Mouse (Mus musculus) stomach, embryonic 14.5 days (tissue): ENCODE measurements around the gene Tmprss11e. TPM values are rescaled to one million over a fixed set of nuclear protein-coding genes. Genes with fewer than 3 reads are reported as not detected.

Experiments
- ATAC-seq: fragments of 200-750 bp; cut with Nextera tagmentation; 2 replicates; pipeline ENCODE4 v1.8.0; 2017; ENCODE audit warnings: low read depth, moderate TSS enrichment; ENCODE audit not compliant: insufficient number of reproducible peaks, insufficient read depth, low FRiP score
- H3K27ac ChIP-seq: fragments of 300-500 bp; sonication (generic); 2 replicates; pipeline ENCODE4 v1.5.1; 2014; ENCODE audit warnings: mild to moderate bottlenecking, low read length, moderate library complexity, mixed read lengths
- H3K27me3 ChIP-seq: fragments of 300-500 bp; sonication (generic); 2 replicates; pipeline ENCODE4 v1.6.1; 2014; ENCODE audit warnings: low read length, control low read depth, mixed read lengths; ENCODE audit not compliant: control insufficient read depth, insufficient read depth
- H3K36me3 ChIP-seq: fragments of 300-500 bp; sonication (generic); 2 replicates; pipeline ENCODE4 v1.6.1; 2014; ENCODE audit warnings: mild to moderate bottlenecking, control low read depth, low read length, moderate library complexity, mixed read lengths; ENCODE audit not compliant: control insufficient read depth, insufficient read depth
- H3K4me1 ChIP-seq: fragments of 300-500 bp; sonication (generic); 2 replicates; pipeline ENCODE4 v1.6.1; 2014; ENCODE audit warnings: low read length, control low read depth, mixed read lengths; ENCODE audit not compliant: control insufficient read depth, insufficient read depth
- H3K4me2 ChIP-seq: fragments of 300-500 bp; sonication (generic); replicated peaks from 2 replicates; pipeline ENCODE4 v1.6.1; 2014; ENCODE audit warnings: low read depth, low read length, control low read depth
- H3K4me3 ChIP-seq: fragments of 300-500 bp; sonication (generic); 2 replicates; pipeline ENCODE4 v1.5.1; 2014; ENCODE audit warnings: low read depth, low read length, control low read depth
- H3K9ac ChIP-seq: fragments of 300-500 bp; sonication (generic); replicated peaks from 2 replicates; pipeline ENCODE4 v1.6.1; 2014; ENCODE audit warnings: low read depth, mild to moderate bottlenecking, control low read depth, low read length, moderate library complexity, mixed read lengths
- H3K9me3 ChIP-seq: fragments of 300-500 bp; sonication (generic); 2 replicates; pipeline ENCODE4 v1.6.1; 2016; ENCODE audit warnings: low read depth, low read length, control low read depth; ENCODE audit not compliant: control insufficient read depth
- WGBS: fragments of 180-500 bp; shearing (Covaris S2); extraction: QIAGEN DNeasy Blood & Tissue Kit; methylation state at CpG from one replicate; pipeline ENCODE4 v1.1.7; 2014; 5-methylcytosine and 5-hydroxymethylcytosine counted together
- polyA plus RNA-seq: library from polyadenylated mRNA; unstranded; fragments of >200 nt; fragmentation: Nextera tagmentation; extraction: Ambion mirVana; gene quantifications from 2 replicates; pipeline ENCODE4 v1.2.1, GENCODE M21; 2014

The Tmprss11e gene
- polyA plus RNA-seq, 1 experiment from 2014 or later: not detected

DNA sequence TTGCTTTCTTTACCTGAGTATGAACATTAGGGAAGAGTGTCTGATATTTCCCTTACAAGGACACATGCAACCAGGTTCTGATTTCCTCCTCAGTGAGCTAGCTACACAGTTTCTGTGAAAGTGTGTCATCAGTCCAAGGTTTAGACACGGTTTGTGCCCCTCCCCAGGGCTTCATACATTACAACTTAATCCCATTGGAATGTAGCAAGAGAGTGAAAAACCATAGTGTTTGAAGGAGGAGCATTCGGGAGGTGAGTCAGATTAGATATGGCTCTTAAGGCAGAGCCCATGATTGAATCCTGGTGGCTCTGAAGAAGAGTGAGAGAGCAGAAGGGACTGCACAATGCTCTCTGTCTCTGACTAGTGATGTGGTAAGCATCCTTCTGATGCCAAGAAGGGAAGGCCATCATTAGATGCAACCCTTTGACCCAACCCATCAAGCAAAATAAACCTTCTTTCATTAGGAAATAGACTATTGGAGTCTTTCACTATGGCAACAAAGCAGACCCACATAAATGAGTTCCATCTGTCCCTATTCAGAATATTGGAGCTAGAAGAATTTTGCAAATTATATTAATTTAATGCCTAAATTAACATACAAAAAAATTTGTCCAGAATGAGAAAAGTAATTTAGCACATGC lies 22.7 kb downstream of the Tmprss11e start:
- H3K27me3 ChIP-seq: no peaks in the 10 kb centered on the region
- no peak overlapping the region for H3K27ac ChIP-seq
- 35% methylated on average over 2 of the region's 2 CpGs for WGBS
- no peak overlapping the region for H3K4me3 ChIP-seq
- no peak overlapping the region for H3K9ac ChIP-seq
- no peak overlapping the region for H3K4me2 ChIP-seq
- no peak for ATAC-seq
- H3K9me3 ChIP-seq: no peaks in the 10 kb centered on the region
- no peaks in the 10 kb centered on the region for H3K36me3 ChIP-seq
- no peaks in the 10 kb centered on the region for H3K4me1 ChIP-seq

DNA sequence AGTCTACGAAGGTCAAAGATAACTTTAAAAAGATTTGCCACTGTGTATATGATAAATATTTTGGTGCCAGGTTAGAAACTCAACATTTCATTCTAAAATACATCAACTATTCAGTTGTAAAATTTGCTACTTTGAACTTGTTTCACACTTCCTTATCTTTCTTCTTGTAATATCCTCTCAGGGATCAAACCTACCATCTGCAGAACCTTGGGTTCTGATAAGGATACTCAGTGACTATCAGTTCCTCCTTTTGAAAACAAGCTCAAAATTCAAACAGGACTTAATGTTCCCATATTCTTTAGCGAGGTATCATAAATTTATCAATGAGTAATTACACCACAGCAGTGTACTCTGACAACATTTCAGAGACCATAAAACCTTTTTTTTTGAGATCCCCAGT lies 30.6 kb downstream of the Tmprss11e start:
- no peak for ATAC-seq
- Histone ChIP-seq H3K4me1 (no peaks in the 10 kb centered on the region), H3K4me2 (no peak overlapping the region), H3K9me3 (no peaks in the 10 kb centered on the region), H3K4me3 (no peak overlapping the region), H3K9ac (no peak overlapping the region), H3K36me3 (no peaks in the 10 kb centered on the region), H3K27ac (no peak overlapping the region), H3K27me3 (no peaks in the 10 kb centered on the region)
- 84% methylated on average over 2 of the region's 2 CpGs for whole genome bisulfite sequencing

DNA sequence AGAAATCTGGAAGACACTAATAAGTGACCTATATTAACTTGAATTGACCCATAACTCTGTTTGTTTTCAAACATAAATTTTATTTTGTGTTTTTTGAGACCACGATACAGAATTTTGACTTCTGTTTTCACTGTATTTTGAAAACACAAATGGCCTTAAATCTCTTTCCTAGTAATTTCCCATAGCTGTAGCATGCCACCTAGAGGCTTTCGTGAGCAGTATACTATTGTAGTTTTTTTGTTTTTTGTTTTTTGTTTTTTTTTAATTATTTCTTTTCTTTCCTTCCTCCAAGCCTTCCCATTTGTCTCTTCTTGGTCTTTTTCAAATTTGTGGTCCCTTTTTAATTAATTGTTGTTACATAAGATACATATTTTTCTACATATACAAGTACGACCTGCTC lies 40.7 kb downstream of the Tmprss11e start:
- Histone ChIP-seq H3K27me3 (no peaks in the 10 kb centered on the region), H3K36me3 (no peaks in the 10 kb centered on the region), H3K9ac (no peak overlapping the region), H3K4me3 (no peak overlapping the region), H3K4me1 (no peaks in the 10 kb centered on the region), H3K9me3 (no peaks in the 10 kb centered on the region), H3K27ac (no peak overlapping the region), H3K4me2 (no peak overlapping the region)
- ATAC-seq: no peak
- WGBS: 79% methylated on average over 3 of the region's 3 CpGs

DNA sequence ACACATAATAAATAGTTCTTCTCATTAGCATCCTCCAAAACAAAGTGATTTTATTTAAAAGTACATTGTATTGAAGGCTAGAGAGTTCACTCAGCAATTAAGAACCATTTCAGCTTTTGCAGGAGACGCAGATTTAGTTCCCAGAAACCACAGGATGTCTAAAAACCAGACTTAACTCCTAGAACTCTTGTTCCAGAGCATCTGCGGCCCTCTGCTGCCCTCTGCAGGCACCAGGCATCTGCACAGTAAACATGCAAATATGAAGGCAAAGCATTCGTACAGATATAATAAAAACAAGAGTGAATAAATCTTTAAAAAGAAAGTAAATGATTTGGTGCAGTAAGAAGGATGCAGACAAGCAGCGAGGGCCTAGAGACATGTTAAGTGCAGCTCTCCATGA lies 60.9 kb downstream of the Tmprss11e start:
- H3K4me3 ChIP-seq: no peak overlapping the region
- no peak overlapping the region for H3K9ac ChIP-seq
- H3K27me3 ChIP-seq: no peaks in the 10 kb centered on the region
- H3K27ac ChIP-seq: no peak overlapping the region
- no peaks in the 10 kb centered on the region for H3K9me3 ChIP-seq
- H3K4me2 ChIP-seq: no peak overlapping the region
- ATAC-seq: no peak
- H3K36me3 ChIP-seq: no peaks in the 10 kb centered on the region
- WGBS: 61% methylated on average over 4 of the region's 4 CpGs
- H3K4me1 ChIP-seq: no peaks in the 10 kb centered on the region

DNA sequence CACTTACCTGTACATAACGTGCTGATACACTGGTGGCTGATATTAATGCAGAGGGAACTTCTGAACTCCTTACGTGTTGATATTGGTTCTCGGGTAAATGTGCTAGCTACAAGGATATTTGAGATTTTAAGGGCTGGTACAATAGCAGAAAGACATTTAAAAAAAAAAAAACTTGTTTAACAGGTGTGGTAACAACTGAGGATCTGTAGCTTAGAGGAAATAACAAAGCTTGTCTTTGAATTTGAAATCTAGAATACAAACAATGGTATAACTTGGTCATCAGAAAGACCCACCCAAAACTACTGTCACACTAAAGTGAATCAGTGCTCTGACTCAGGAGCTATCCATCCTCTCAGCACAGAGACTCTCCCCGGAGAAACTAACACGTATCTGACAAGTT lies 69.4 kb downstream of the Tmprss11e start, which contains the start of gene Tmprss11b:
Gene Tmprss11b (minus strand): TSS at position 101 of the 400 bp plus-strand sequence.
- H3K4me3 ChIP-seq: no peak within 1 kb of the TSS
- H3K4me1 ChIP-seq: no peaks in the 10 kb centered on the region
- no peaks in the 10 kb centered on the region for H3K9me3 ChIP-seq
- no peaks in the 10 kb centered on the region for H3K36me3 ChIP-seq
- WGBS: 58% methylated on average over 5 of the region's 5 CpGs
- no peak within 1 kb of the TSS for H3K4me2 ChIP-seq
- H3K27ac ChIP-seq: no peak within 1 kb of the TSS
- H3K27me3 ChIP-seq: no peaks in the 10 kb centered on the region
- ATAC-seq: no peak
- no peak within 1 kb of the TSS for H3K9ac ChIP-seq

Other genes starting within 250 kb of the Tmprss11e start
- gene Tmprss11g, start 227.2 kb downstream of the Tmprss11e start, polyA plus RNA-seq: 0.26 and 0.64 TPM in 2 replicates
- 0.06 TPM in 1 of 2 replicates, not detected in the other for gene Tmprss11f, start 113.4 kb downstream of the Tmprss11e start, polyA plus RNA-seq
- gene Tmprss11b, start 69.5 kb downstream of the Tmprss11e start, polyA plus RNA-seq: 0.59 and 1.1 TPM in 2 replicates
- 50.6 and 53.4 TPM in 2 replicates for gene Ythdc1, start 58.4 kb upstream of the Tmprss11e start, polyA plus RNA-seq
- gene Ugt2b34, start 161.1 kb upstream of the Tmprss11e start, polyA plus RNA-seq: 69.1 and 76.8 TPM in 2 replicates
- gene Ugt2b1, start 180.7 kb upstream of the Tmprss11e start, polyA plus RNA-seq: 0.10 TPM in 1 of 2 replicates, not detected in the other